Mouse (Mus musculus) yolk sac, embryonic 10.5 days (tissue): ENCODE measurements around the gene Actb.
"Not testable (repeated sequence)": the region's sequence is repeated elsewhere in the genome, so short reads cannot be mapped to it uniquely, and the experiment has no call there.

Experiments used
- DNase-seq: peaks from one replicate; pipeline ENCODE4 v3.0.0-alpha.2; 2017; ENCODE audit warnings: low spot score

Gene Actb

GRCm38 (mm10) chr5:142901846-142902505, 4.6 kb downstream of the Actb start:
- peak; percentile 77 for DNase-seq

- DNase-seq: no peak
These were observed 5.2 kb downstream of the Actb start for GRCm38 (mm10) chr5:142901355-142901802.

DNA sequence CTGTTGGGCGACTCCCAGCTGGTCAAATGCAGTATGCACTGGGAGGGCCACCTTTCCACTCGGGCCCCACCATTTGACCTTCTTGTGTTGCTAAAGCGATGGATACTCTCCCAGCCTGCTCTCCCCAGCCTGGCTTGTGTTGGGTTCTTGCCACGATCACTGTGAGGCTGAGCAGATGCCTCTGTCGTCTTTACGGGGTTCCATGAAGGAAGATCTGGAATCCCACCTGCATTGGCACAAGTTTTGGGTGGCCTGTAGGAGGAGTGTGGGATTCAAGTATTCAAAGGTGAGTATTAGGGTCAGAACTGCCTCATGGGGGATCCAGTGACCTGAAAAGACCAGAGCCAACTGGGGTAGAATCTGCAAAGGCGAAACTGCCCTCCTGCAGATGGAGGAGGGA, 5.9 kb downstream of the Actb start:
- DNase-seq: no peak

DNA sequence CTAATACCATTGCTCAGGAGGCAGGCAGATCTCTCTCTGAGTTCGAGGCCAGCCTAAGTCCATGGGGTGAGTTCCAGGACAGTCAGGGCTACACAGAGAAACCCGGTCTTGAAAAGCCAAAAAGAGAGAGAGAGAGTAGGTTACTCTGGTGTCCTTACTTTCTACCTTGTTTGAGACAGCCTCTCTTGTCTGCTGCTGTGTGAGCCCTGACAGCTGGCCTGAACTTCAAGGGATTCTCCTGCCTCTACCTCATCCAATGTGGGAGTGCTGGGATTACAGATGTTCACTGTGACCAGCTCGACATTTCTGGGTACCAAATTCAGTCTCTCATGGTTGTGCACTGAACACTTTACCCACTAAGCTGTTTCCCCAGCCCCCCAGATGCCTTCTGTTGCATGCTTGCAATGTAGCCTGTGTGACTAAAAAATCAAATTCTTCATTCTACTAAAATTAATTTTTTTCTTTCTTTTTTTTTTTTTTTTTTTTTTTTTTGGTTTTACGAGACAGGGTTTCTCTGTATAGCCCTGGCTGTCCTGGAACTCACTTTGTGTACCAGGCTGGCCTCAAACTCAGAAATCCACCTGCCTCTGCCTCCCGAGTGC, 6.5 kb downstream of the Actb start:
- no peak for DNase-seq

DNA sequence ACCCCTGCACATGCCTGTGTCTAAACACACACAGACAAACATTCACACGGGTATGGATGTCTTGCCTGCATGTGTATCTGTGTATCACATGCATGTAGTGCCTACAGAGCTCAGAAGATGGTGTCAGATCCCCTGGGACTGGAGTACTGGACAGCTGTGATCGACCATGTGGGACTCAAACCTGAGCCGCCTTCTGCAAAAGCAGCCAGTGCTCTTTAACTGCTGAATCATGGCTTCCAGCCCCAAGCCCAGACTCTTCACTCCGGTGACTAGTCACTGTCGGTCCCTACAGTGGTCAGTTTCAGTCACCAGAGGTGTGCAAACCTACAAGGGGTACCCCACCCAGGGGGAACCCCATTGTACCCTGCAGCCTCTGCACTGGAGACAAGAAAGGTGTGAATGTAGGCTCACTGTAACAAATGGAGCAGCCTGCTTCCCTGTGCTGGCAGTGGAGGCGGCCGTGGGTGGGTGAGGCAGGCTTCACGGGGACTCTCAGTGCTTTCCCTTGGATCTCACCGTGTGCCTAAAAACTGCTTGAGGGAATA, 7.4 kb downstream of the Actb start:
- no peak for DNase-seq

GRCm38 (mm10) chr5:142898316-142898715, 8.2 kb downstream of the Actb start:
- no peak for DNase-seq

DNA sequence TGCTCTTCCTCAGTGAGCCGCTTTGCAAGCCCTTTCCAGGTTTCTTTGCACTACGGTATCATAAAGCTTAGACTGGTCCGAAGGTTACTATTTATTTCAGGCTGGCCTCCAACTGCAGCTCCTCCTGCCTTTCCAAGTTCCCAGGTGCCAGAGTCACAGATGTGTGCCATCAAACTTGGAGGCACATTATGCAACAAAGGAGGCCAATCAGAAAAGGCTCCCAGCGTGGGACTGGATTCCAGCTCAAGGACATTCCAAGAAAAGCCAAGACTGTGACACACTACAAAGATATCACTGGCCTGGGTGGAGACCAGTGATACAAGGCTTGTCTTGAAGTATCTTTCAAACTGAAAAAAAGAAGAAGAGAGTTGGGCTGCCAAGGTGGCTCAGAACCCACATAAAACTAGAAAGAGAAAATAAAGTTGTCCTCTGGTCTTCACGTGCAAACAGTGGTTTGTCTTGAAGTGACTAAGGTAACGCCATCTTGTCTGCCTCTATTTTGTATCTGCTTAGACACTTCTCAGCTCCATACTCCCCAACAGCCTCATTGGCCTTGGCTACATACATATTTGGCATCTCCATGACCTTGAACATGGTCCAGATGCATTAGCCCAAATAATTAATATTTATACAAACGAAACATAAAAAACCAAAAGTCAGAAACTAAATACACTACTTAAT, 8.8 kb downstream of the Actb start:
- DNase-seq: no peak

DNA sequence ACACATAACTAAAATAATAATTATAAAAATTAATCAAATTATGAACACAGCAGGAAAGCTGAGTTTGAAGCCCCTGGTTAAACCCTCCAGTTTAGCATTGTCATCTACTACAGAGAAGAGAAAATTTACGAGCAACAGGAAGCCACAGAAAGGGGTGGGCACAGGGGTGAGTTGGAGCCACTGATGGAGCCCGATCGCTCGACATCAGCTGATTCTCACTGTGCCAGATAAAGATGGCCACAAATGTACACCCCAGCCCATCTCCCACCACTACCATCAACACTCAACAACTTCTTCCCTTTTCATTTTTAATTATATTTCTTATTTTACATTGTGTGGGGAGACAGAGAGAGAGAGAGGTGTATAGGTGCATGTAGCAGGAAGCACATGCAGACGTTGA, 9.8 kb downstream of the Actb start:
- no peak for DNase-seq

GRCm38 (mm10) chr5:142896192-142896591, 10.4 kb downstream of the Actb start:
- no peak for DNase-seq

GRCm38 (mm10) chr5:142894918-142895613, 11.5 kb downstream of the Actb start, which contains the start of gene Fbxl18:
Gene Fbxl18, minus strand, starts transcription at chr5:142895421.
- DNase-seq: peak; percentile 93

DNA sequence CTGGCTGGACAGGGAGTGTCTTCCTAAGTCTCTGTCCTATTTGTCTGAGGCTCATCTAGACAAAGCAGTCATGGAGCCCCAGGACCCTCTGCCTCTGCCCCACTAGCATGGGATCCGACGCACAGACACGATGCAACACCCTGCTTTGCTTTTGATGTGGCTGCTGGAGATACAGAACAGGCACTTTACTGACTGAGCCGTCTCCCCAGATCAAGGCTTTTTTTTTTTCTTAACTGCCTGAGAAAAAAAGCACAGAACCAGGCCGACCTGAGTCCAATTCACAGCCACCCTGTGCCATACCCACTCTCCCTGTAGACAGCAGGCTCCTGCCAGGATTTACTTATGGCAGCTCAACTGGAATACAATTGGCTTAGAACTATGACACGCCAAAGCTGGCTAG, 15.2 kb downstream of the Actb start:
- no peak for DNase-seq

- not testable (repeated sequence) for DNase-seq
These were observed 19.0 kb downstream of the Actb start for GRCm38 (mm10) chr5:142887533-142887932.

GRCm38 (mm10) chr5:142886761-142887160, 19.8 kb downstream of the Actb start:
- DNase-seq: no peak

DNA sequence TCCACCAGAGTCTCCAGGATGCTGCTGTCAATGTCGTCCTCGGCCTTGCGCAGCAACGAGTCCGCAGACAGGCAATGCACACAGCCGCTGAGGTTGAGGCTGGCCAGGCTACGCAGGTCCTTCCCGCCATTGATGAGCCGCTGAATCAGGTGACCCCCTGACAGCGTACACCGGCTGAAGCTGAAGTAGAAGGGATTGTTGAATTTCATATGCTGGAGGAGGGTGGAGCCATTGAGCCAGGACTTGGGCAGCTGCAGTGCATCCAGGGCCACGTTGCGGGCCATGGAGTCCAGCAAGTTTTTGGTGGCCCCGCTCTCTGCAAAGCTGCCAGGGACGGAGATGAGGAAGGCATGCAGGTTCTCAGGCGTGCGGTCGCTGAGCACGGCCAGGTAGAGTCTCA, 20.4 kb downstream of the Actb start:
- DNase-seq: no peak

DNA sequence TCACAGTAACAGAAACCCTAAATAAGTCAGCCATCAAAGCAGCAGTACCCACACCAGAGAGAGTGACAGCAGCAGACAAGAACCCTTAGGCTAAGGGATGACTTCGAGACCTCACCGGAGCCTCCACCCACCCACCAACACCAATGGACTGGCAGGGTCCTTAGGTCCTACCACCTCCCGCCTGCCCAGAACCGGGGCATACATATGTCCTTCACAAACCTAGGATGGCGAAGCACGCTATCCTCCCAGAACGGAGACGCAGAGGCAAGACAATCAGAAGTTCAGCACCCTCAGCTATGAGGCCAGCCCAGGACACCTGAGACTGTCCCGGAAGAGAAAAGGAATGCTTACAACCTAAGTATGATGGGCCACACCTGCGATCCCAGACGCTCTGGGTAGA, 24.1 kb downstream of the Actb start:
- no peak for DNase-seq

DNA sequence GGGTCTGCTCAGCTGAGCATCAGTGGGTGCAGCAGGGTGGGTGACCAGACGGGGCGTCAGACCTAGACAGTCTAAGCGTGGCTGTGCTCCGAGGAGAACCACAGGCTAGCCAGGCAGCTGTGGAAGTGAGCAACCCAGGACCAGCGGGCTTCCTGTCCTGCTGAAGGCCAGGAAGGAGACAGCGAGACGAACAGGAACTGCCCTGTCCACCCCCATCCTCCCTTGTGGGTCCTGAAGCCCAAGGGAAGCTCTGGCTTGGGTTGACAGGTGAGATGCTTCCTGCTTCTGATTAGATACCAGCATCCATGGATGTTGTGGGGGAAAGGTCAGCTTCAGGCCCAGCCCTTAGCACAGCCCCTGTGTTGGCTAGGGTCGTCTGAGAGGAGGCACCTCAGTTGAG, 24.6 kb downstream of the Actb start:
- DNase-seq: no peak

DNA sequence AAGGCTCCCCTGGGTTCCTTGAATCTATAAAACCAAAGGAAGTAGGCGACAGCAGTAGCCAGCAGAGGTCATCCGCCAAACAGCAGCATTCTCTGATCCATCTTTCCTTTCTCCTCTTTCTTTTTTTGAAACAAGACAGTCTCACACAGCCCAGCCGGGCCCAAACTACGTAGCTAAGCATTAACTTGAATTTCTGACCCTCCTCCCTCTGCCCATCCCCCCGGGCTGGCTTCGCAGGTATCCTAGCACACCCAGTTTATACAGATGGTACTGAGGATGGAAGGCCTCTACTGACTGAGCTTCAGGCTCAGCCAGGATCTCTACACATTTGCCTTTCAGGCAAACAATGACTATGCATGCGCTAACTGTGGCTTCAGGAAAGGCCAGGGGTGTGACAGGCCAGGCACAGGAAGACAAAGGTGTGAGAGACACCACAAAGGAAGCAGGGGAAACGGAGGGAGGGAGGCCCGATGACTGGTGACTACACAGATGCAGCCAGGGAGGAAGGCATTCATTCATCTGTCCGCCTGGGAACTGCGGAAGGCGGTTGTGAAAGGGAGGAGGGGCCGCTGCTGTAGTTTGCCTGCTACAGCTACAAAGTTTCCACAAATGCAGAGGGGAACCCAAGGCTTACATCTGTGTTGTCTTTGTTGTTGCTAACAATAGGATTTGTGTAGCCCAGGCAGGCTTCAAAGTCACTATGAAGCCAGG, 25.6 kb downstream of the Actb start:
- no peak for DNase-seq

DNA sequence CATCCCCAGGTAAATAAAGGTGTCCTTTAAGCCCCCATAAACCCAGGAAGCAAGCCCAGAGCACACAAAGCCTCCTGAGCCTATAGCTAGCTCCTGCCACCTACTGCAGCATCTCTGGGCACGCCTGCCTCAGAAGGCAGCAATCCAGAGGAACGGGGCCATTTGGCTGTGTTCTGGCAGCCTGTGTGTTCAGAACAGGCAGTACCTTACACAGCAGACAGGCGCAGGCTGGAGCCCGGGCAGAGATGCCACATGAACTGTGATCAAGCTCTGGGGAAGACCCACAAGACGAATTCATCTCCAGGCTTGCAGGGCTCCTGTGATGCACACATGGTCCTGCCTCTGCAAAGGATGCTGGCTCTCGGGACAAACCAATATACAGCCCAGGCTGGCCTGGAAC, 26.3 kb downstream of the Actb start:
- DNase-seq: no peak

DNA sequence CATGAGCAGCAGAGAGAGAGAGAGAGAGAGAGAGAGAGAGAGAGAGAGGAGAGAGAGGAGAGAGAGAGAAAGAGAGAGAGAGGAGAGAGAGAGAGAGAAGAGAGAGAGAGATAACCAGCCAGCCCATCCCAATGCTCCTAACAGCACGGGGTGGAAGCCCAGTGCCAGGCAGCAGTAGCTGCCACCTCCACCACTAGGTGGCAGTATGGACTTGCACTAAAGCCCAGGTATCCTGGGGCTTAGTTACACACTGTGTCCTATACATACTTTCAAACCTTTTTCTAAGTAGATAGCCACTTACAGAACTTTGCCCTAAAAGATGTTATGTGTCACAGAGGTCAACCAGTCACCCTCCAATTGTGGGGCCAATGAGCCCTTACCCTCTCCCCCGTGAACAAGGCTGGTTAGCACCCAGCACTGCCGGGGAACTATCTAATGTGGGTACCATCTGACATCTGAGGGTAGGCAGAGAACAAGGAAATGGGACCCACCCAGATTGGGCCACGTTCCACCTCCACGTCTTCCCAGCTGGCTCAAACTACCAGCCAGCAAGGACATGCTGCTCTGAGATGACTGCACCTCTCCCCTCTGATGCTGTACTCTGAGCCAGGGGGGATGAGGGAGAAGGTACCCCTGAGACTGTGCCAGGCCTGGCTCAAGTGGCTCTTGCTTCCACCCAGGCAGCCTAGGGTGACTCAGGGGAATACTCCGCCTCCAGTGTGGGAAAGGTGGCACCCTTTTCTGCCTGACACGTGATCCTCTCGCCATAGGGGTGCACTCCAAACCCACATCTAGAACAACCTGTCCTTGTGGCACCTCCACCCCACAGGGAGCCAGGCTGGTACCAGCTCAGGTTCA, 27.0 kb downstream of the Actb start:
- peak; percentile 56 for DNase-seq

DNA sequence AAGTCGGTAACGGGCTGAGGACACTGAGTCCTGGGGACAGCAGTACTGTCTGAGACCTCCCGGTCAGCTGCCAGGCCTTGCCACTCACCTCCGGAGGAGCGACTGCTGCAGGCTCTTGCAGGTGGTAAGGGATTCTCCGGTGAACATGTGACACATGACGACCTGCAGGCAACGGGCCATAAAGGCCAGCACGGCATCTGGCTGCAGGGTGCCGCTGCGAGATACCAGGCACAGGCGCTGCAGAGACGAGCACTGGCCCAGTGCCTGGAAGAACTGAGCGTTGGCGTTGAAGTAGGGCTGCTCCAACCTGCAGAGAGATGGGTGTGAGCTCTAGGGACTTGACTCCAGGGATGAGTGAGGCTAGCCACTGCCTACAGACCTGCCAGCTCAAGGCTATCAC, 28.0 kb downstream of the Actb start:
- DNase-seq: no peak
